Mouse (Mus musculus) neural tube, embryonic 15.5 days (tissue): ENCODE results near the gene Ccnj. TPM values are rescaled to one million over a fixed set of nuclear protein-coding genes. Genes with fewer than 3 reads are reported as not detected.

Experiments
- ATAC-seq: fragments of 200-750 bp; cut with Nextera tagmentation; 2 replicates; pipeline ENCODE4 v1.8.0; 2017; ENCODE audit warnings: mild to moderate bottlenecking, moderate TSS enrichment, moderate library complexity; ENCODE audit not compliant: low FRiP score
- H3K27ac ChIP-seq: fragments of 300-500 bp; sonication (generic); replicated peaks from 2 replicates; pipeline ENCODE4 v1.5.1; 2015; ENCODE audit warnings: mild to moderate bottlenecking, inconsistent platforms
- H3K27me3 ChIP-seq: fragments of 300-500 bp; sonication (generic); replicated peaks from 2 replicates; pipeline ENCODE4 v1.6.1; 2015; ENCODE audit warnings: inconsistent platforms
- H3K36me3 ChIP-seq: fragments of 300-500 bp; sonication (generic); 2 replicates; pipeline ENCODE4 v1.6.1; 2015; ENCODE audit warnings: inconsistent platforms
- H3K4me1 ChIP-seq: fragments of 300-500 bp; sonication (generic); 2 replicates; pipeline ENCODE4 v1.6.1; 2015; ENCODE audit warnings: inconsistent platforms
- H3K4me2 ChIP-seq: fragments of 300-500 bp; sonication (generic); 2 replicates; pipeline ENCODE4 v1.6.1; 2015; ENCODE audit warnings: inconsistent platforms, mild to moderate bottlenecking, moderate library complexity
- H3K4me3 ChIP-seq: fragments of 300-500 bp; sonication (generic); replicated peaks from 2 replicates; pipeline ENCODE4 v1.5.1; 2015; ENCODE audit warnings: mild to moderate bottlenecking, inconsistent platforms
- H3K9ac ChIP-seq: fragments of 300-500 bp; sonication (generic); replicated peaks from 2 replicates; pipeline ENCODE4 v1.6.1; 2015; ENCODE audit warnings: mild to moderate bottlenecking, inconsistent platforms
- H3K9me3 ChIP-seq: fragments of 300-500 bp; sonication (generic); replicated peaks from 2 replicates; pipeline ENCODE4 v1.6.1; 2016; ENCODE audit warnings: inconsistent platforms
- WGBS: fragments of 180-500 bp; shearing (Covaris S2); methylation state at CpG from one replicate; pipeline ENCODE4 v1.1.7; 2015; ENCODE audit warnings: mixed read lengths; 5-methylcytosine and 5-hydroxymethylcytosine counted together
- polyA plus RNA-seq: library from polyadenylated mRNA; unstranded; fragments of >200 nt; fragmentation: Nextera tagmentation; extraction: Ambion mirVana; gene quantifications from 2 replicates; pipeline ENCODE4 v1.2.1, GENCODE M21; 2015

Gene Ccnj
- polyA plus RNA-seq, 1 experiment from 2014 or later: 15.1 TPM

- ATAC-seq: no peak
- 82% methylated on average over 4 of the region's 4 CpGs for WGBS
- H3K9ac ChIP-seq: no peak overlapping the region
- no peak overlapping the region for H3K27ac ChIP-seq
- no peaks in the 10 kb centered on the region for H3K9me3 ChIP-seq
- H3K4me1 ChIP-seq: no peaks in the 10 kb centered on the region
- H3K4me2 ChIP-seq: no peak overlapping the region
- H3K4me3 ChIP-seq: no peak overlapping the region
- H3K36me3 ChIP-seq: no peaks in the 10 kb centered on the region
- H3K27me3 ChIP-seq: no peaks in the 10 kb centered on the region
Observed at GRCm38 (mm10) chr19:40821306-40821825, 9.7 kb upstream of the Ccnj start.

- no peaks in the 10 kb centered on the region for H3K27me3 ChIP-seq
- H3K36me3 ChIP-seq: no peaks in the 10 kb centered on the region
- no peak overlapping the region for H3K27ac ChIP-seq
- H3K4me3 ChIP-seq: no peak overlapping the region
- H3K4me1 ChIP-seq: peaks cover 9% of the 10 kb centered on the region
- no peak overlapping the region for H3K4me2 ChIP-seq
- 70% methylated on average over 5 of the region's 5 CpGs for WGBS
- H3K9ac ChIP-seq: no peak overlapping the region
- ATAC-seq: no peak
- no peaks in the 10 kb centered on the region for H3K9me3 ChIP-seq
Observed at GRCm38 (mm10) chr19:40825636-40826035, 5.4 kb upstream of the Ccnj start.

- peaks cover 9% of the 10 kb centered on the region for H3K4me1 ChIP-seq
- no peak overlapping the region for H3K27ac ChIP-seq
- no peaks in the 10 kb centered on the region for H3K27me3 ChIP-seq
- ATAC-seq: no peak
- no peaks in the 10 kb centered on the region for H3K36me3 ChIP-seq
- no peaks in the 10 kb centered on the region for H3K9me3 ChIP-seq
- H3K4me2 ChIP-seq: no peak overlapping the region
- H3K9ac ChIP-seq: no peak overlapping the region
- 83% methylated on average over 7 of the region's 7 CpGs for WGBS
- no peak overlapping the region for H3K4me3 ChIP-seq
Observed at GRCm38 (mm10) chr19:40826735-40827134, 4.3 kb upstream of the Ccnj start.

- H3K4me3 ChIP-seq: peak overlapping the region; percentile 92
- H3K36me3 ChIP-seq: no peaks in the 10 kb centered on the region
- no peak for ATAC-seq
Observed at GRCm38 (mm10) chr19:40830198-40830597, 881 bp upstream of the Ccnj start.

GRCm38 (mm10) chr19:40831416-40832201 lies 530 bp downstream of the Ccnj start:
- no peaks in the 10 kb centered on the region for H3K27me3 ChIP-seq
- H3K27ac ChIP-seq: peak overlapping the region; percentile 95
- H3K4me2 ChIP-seq: peak overlapping the region; percentile 69
- peak overlapping the region; percentile 92 for H3K4me3 ChIP-seq
- WGBS: under 1% methylated on average over 65 of the region's 76 CpGs
- ATAC-seq: peak; percentile 81
- H3K9me3 ChIP-seq: no peaks in the 10 kb centered on the region
- no peaks in the 10 kb centered on the region for H3K36me3 ChIP-seq
- peak overlapping the region; percentile 99 for H3K9ac ChIP-seq
- H3K4me1 ChIP-seq: peaks cover 40% of the 10 kb centered on the region

More at GRCm38 (mm10) chr19:40830198-40830597, 881 bp upstream of the Ccnj start:
- Histone ChIP-seq H3K9ac (peak overlapping the region; percentile 99), H3K4me2 (peak overlapping the region; percentile 69), H3K27ac (peak overlapping the region; percentile 95; the same call in 1 of the 2 replicates), H3K9me3 (no peaks in the 10 kb centered on the region), H3K27me3 (no peaks in the 10 kb centered on the region), H3K4me1 (peaks cover 39% of the 10 kb centered on the region)
- WGBS: 50% methylated on average over 7 of the region's 7 CpGs

- peak overlapping the region; percentile 69 for H3K4me2 ChIP-seq
- ATAC-seq: no peak
- peak overlapping the region; percentile 99 for H3K9ac ChIP-seq
- peaks cover 6% of the 10 kb centered on the region for H3K36me3 ChIP-seq
- peaks cover 40% of the 10 kb centered on the region for H3K4me1 ChIP-seq
- 30% methylated on average over 5 of the region's 5 CpGs for WGBS
- no peak overlapping the region for H3K27ac ChIP-seq
- H3K27me3 ChIP-seq: no peaks in the 10 kb centered on the region
- no peaks in the 10 kb centered on the region for H3K9me3 ChIP-seq
- peak overlapping the region; percentile 92 for H3K4me3 ChIP-seq
Observed at GRCm38 (mm10) chr19:40832361-40832760, 1.3 kb downstream of the Ccnj start.

- H3K27ac ChIP-seq: no peak overlapping the region
- peaks cover 40% of the 10 kb centered on the region for H3K4me1 ChIP-seq
- H3K4me2 ChIP-seq: no peak overlapping the region
- no peak overlapping the region for H3K4me3 ChIP-seq
- no peak for ATAC-seq
- H3K9ac ChIP-seq: no peak overlapping the region
- peaks cover 27% of the 10 kb centered on the region for H3K36me3 ChIP-seq
- H3K27me3 ChIP-seq: no peaks in the 10 kb centered on the region
- 94% methylated on average over 6 of the region's 6 CpGs for WGBS
- no peaks in the 10 kb centered on the region for H3K9me3 ChIP-seq
Observed at GRCm38 (mm10) chr19:40834436-40834835, 3.4 kb downstream of the Ccnj start.

- no peak overlapping the region for H3K4me3 ChIP-seq
- H3K27me3 ChIP-seq: no peaks in the 10 kb centered on the region
- H3K27ac ChIP-seq: no peak overlapping the region
- H3K9ac ChIP-seq: no peak overlapping the region
- ATAC-seq: no peak
- H3K4me2 ChIP-seq: no peak overlapping the region
- H3K36me3 ChIP-seq: peaks cover 47% of the 10 kb centered on the region
- WGBS: 95% methylated on average over 7 of the region's 7 CpGs
- no peaks in the 10 kb centered on the region for H3K9me3 ChIP-seq
- peaks cover 19% of the 10 kb centered on the region for H3K4me1 ChIP-seq
Observed at GRCm38 (mm10) chr19:40838205-40838604, 7.1 kb downstream of the Ccnj start.

GRCm38 (mm10) chr19:40840303-40840702 lies 9.2 kb downstream of the Ccnj start:
- Histone ChIP-seq H3K36me3 (peaks cover 63% of the 10 kb centered on the region), H3K27me3 (no peaks in the 10 kb centered on the region)
- 73% methylated on average over 6 of the region's 6 CpGs for WGBS

GRCm38 (mm10) chr19:40841083-40841482 lies 10.0 kb downstream of the Ccnj start:
- no peak overlapping the region for H3K9ac ChIP-seq
- H3K4me3 ChIP-seq: no peak overlapping the region
- ATAC-seq: no peak
- no peaks in the 10 kb centered on the region for H3K9me3 ChIP-seq
- no peak overlapping the region for H3K27ac ChIP-seq
- peaks cover 71% of the 10 kb centered on the region for H3K36me3 ChIP-seq
- no peaks in the 10 kb centered on the region for H3K27me3 ChIP-seq
- H3K4me1 ChIP-seq: no peaks in the 10 kb centered on the region
- H3K4me2 ChIP-seq: no peak overlapping the region
- WGBS: 94% methylated on average over 6 of the region's 6 CpGs

More at GRCm38 (mm10) chr19:40840303-40840702, 9.2 kb downstream of the Ccnj start:
- no peak for ATAC-seq
- Histone ChIP-seq H3K9me3 (no peaks in the 10 kb centered on the region), H3K4me2 (no peak overlapping the region), H3K4me1 (no peaks in the 10 kb centered on the region), H3K4me3 (no peak overlapping the region), H3K9ac (no peak overlapping the region), H3K27ac (no peak overlapping the region)

- no peak overlapping the region for H3K9ac ChIP-seq
- no peak overlapping the region for H3K27ac ChIP-seq
- H3K9me3 ChIP-seq: no peaks in the 10 kb centered on the region
- no peak overlapping the region for H3K4me3 ChIP-seq
- H3K27me3 ChIP-seq: no peaks in the 10 kb centered on the region
- 69% methylated on average over 13 of the region's 13 CpGs for WGBS
- H3K36me3 ChIP-seq: peaks cover 74% of the 10 kb centered on the region
- ATAC-seq: no peak
- no peaks in the 10 kb centered on the region for H3K4me1 ChIP-seq
- H3K4me2 ChIP-seq: no peak overlapping the region
Observed at GRCm38 (mm10) chr19:40841593-40841992, 10.5 kb downstream of the Ccnj start.

GRCm38 (mm10) chr19:40844731-40845130 lies 13.7 kb downstream of the Ccnj start:
- Histone ChIP-seq H3K36me3 (peaks cover 69% of the 10 kb centered on the region), H3K27ac (no peak overlapping the region)
- WGBS: 91% methylated on average over 13 of the region's 13 CpGs

More at GRCm38 (mm10) chr19:40844731-40845130, 13.7 kb downstream of the Ccnj start:
- no peak for ATAC-seq
- Histone ChIP-seq H3K9ac (no peak overlapping the region), H3K9me3 (no peaks in the 10 kb centered on the region), H3K4me3 (no peak overlapping the region), H3K27me3 (no peaks in the 10 kb centered on the region), H3K4me2 (no peak overlapping the region), H3K4me1 (no peaks in the 10 kb centered on the region)
